Mouse (Mus musculus) kidney, postnatal 4 days (tissue): Measurements from ENCODE around the gene Card10.
A peak's percentile ranks its signal among the peaks of the same experiment; 100 is the strongest.

ENCODE experiments used
- DNase-seq, 2 experiments: peaks; one replicate each; pipeline ENCODE4 v3.0.0; 2021; ENCODE audit warnings: mixed read lengths in 2 of 2

Card10 gene

DNA sequence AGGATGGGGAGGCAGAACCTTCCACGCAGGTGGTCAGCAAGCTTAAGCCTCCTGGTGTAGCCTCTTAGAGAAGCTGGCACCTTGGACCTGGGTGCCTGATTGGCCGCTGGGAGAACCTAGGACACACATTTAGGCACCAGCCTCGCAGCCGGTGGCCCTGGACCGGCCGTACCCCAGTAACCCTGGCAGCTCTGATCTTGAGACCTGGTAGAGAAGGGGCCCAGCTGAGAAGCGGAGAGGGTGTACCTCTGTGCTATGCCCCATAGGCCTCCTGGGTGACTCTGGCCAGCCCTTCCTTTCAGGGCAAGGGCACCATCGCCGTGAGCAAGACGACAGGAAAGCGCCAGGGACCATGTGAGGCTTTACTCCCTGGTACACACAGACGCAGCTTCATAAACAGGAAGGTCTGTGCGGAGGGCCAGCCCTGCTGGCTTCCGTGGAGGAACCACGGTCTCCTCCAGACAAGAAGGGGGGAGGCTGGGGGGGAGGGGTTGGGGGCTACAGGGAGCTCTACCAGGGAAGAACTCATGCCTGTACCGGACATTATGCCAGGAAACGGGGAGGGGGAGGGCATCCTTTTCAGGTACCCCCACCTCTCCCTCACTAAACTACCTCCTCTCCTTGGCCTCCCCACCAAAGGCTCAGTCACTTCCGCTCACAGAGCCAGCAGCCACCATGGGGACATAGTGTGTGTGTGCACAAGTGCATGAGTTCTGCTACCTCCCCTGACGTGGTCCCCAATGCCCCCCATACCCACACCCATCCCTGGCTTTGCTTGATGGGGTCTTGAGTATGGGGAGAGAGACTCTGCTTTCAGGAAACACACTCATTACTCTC lies 31.1 kb downstream of the Card10 start:
- peak; percentile 47 to 60 for DNase-seq

DNA sequence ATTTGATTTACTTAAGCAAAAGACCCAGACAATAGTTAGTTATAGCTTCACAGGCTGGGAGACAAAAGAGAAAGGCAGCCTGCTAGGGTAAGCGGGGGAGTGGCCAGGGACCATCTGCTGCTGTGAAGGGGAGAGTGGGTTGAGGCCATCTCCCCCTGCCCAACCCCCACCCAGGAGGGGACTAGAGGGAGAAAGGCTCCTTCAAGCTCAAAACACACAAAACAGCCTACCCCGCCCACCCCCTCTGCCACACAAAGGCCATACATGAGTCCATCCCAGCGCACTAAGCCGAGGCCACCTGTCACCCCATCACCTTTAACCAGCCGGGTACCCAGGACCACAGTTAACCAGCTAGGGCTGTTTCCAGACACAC lies 31.9 kb downstream of the Card10 start:
- DNase-seq, result peak in 1 of 2 experiments; percentile 45

DNA sequence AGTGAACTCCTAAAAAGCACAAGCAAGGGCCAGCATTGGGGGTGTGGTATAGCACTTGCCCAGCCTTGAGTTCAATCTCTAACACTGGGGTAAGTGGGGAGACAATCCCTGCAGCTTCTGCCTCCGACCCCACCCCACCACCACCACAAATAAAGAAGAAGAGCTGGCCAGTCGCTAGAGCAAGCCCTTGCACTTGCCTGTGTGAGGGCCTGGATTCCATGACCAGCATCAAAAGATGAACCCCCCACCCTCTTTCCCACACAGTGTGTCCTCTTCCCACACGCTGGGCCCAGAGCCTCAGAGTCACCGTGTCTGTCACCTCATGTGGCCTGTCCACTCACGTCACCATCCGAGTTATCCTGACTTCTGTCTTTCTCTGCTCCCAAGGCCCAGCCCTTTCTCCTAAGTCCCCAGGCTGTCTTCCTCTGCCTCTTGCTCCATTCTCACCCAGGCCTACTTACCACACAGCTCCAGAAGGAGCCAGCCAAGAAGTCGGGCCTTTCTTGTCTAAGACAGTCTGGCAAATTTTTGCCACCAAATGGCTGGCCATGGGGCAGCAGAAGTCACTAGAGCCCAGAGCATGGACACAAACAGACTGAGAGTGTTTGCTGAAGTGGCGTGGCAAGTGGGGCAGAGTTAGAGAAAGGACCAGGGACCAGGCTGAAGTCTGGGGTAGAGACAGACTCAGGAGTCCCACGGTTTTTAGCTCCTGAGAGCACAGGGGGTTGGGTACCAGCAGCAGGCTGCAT lies 32.4 kb downstream of the Card10 start:
- no peak for DNase-seq

DNA sequence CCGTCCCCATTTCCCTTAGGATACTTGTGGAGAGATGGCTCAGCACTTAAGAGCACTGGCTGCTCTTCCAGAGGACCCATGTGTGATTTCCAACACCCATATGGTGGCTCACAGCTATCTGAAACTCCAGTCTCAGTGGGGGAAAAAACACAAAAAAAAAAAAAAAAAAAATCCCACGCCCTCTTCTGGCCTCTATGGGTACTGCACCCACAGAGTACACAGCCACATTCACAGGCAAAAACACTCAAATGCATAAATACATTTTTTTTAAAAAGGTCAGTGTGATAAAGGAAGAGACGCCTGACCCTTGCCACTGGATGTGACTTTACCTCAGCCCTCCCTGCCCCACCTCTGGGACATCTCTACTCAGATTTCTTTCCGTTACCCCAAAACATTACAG lies 33.8 kb downstream of the Card10 start:
- DNase-seq, result no peak

DNA sequence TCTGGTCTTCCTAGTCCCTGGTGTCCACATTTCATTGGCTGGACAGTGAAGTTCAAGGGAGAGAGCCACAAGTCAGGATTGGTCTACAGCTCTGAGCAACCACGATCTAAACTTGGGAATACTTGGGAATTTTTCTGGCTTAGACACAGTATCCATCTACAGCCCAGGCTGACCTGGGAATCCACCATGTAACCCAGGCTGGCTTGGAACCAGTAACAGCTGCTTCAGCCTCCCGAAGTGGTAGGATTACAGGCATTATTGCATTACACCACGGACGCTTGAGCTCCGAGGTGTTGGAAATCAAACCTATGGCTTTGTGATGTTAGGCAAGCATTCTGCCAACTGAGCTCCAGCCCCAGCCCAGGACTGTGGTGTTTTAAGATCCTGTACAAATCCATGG lies 39.1 kb downstream of the Card10 start:
- no peak for DNase-seq

DNA sequence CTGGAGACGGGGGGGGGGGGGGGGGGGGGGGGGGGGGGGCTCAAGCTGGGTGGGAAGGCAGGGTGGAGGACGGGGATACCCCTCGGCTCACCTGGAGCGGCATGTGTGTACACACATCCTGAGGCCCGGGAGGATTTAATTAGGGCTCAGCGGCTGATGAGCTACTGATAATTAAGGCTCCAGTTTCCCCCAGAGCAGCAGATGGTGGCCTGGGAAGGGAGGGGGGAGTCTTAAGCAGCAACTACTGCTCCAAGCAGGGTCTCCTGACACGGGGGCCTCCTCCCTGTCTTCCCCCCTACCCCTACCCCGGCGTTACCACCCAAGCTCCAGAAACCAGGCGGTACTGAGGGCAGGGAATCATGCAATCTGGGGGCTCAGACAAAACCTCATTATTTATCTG lies 39.6 kb downstream of the Card10 start:
- DNase-seq, result no peak

DNA sequence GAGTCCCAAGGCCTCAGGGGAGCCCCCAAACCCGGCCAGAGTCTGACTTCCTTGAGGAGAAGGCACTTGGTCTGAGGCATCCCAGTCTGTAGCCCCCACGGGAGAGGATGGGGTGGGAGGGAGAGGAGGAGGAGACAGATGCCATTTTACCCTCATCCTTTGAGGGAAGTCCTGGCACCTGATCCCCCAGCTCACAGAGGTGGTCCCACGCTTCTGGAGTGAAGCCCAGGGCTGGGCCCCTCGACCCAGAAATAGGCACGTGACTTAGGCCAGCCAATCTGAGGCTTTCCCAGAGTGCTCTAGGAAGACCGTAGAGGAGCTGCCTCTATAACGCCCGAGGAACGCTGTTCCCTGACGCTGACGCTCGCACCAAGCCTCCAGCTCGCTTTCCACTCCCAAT lies 41.7 kb downstream of the Card10 start:
- DNase-seq, result no peak

DNA sequence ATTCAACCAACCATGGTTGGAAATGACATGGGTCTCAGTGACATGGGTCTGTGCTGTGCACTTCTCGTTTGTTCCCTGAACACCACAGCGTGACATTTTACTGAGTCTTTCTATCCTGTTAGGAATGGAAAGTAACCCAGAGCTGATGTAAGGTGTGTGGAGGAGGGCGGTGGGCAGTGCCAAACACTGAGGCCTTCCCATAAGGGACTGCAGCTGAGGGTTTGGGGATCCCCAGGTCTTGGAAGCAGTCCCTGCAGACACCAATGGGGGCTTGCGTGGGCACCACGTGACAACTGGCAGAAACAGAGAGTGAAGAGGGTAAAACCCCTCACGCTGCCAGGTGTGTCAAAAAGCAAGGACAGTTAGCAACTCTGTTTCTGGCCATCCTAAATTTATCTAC lies 44.7 kb downstream of the Card10 start:
- no peak for DNase-seq

DNA sequence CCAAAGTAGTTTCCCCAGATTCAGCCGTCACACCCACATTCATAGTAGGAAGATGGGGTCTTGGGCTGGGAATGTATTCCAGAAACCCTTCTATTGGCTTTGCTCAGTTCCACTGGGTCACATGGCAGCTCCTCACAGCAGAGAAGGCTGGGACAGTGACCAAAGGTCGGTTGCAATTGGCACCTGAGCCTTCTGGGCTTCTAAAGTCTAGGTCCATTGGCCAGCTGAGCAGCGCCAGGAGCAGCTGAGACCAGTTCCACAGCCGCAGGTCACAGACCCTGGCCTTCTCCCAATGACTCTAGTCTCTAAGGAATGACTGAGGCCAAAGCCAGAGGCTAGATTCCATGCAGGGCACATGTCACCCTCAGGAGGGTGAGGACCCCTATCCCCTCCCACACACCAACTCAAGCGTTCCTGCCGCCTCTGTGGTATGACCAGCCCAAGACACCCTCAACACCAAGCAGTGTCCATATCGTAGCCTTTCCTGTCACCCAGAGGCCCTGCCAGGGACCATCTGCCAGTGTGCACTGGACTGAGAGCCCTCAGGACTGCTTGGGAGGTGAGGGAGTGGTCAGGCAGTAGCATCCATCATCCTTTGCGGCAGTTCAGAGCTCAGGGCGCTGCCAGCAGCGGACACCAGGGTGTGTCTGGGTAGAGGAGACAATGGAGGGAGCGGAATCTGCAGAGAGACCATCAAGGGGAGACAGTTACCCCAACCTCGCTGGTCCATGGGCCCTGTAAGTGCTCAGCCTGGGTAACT lies 46.7 kb downstream of the Card10 start:
- DNase-seq, result no peak

DNA sequence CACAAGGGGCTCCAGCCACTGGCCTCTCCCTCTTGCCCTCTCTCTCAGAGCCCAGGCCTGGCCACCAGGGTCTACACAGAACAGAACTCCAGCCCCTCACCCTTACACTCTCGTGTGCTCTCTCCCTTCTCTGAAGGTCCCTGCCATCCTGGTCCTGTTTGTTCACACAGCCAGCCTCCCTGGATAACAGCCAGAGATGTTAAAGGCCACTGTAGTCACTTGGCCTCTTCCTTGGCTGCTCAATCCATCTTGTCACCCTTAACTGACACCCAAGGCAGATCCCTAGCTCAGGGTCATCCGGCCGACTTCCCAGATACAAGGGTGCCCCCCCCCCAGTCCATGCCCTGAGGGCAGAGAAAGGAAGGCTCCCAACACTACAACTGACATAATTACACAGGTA lies 47.6 kb downstream of the Card10 start:
- no peak for DNase-seq

DNA sequence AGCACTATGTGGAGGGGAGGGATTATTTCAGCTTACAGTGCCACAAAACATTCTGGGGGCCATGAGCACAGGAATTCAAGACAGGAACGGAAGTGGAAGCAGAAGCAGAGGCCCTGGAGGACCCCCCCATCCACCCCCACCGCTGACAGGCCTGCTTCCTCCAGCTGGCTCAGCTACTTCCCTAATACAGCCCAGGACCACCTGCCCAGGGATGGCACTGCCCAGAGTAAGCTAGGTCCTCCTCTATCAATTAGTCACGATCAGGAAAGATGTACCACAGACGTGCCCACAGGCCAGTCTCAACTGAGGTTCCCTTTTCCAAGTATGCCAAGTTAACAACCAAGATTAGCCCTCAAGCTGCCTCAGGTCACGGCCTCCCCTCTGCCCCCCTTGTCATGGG lies 48.7 kb downstream of the Card10 start:
- DNase-seq, result no peak

DNA sequence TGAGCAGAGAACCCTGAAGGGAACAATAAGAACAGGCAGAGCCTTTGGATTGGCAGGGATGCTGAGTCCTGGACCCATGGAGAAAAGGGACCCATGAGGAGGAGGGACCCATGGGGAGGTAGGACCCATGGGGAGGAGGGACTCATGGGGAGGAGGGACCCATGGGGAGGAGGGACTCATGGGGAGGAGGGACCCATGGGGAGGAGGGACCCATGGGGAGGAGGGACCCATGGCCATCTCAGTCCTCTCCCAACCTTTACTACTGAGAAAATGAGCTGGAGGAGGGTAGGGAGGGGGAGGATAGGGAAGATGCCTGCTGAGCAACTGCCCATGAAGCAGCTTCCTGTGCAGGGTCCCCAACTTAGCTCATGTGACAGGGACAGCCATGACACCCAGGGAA lies 49.9 kb downstream of the Card10 start:
- no peak for DNase-seq

DNA sequence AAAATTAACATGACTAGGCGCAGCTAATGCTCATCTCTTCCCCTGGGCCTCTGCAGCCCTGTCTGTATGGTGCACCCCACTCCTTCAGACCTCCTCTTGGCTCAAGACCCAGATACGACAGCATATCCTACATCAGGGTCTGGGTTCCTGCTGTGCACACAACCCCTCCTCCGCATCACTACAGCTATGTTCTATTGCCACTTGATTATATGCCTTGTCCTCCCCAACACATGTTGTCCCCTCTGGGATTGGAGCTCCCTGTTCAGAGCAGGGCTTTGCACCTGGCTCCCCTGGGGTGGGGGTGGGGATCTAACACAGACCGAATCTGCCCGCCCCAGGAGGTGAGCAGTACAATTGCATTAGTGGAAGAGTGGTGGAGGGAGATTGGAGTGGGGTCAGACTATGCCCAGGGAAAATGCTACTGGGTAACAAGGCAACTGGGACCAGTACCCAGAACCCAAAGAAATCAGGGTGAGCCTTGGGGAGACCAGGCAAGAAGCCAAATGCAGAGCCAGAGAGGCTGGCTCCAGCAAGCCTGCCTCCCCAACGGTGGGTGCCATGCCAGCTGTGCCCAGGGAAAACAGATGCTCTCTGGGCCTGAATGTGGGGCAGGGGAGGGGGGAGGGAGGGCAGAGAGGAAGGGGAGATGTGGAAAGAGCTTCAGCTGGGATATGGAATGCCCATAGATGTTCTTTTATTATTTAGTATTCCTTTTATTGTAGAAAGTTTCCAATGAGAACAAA lies 52.1 kb downstream of the Card10 start:
- DNase-seq, result no peak

DNA sequence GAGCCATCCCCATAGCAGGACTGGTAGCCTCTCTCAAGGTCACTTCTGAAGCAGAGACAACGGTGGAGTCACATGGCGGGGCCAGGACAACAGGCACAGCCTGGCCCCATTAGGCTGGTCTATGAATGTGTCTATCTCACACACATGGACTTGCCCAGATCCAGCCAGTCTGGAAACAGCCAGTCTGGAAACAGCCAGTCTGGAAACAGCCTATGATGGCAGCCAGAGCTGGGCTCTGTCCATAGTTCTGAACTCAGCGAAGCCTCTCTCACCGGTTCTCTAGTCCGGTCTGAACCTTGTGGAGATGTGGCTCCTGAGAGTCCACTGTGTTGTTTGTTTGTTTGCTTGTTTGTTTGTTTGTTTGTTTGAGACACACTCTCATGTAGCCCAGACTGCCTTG lies 53.0 kb downstream of the Card10 start:
- DNase-seq, result peak; percentile 73 to 77

DNA sequence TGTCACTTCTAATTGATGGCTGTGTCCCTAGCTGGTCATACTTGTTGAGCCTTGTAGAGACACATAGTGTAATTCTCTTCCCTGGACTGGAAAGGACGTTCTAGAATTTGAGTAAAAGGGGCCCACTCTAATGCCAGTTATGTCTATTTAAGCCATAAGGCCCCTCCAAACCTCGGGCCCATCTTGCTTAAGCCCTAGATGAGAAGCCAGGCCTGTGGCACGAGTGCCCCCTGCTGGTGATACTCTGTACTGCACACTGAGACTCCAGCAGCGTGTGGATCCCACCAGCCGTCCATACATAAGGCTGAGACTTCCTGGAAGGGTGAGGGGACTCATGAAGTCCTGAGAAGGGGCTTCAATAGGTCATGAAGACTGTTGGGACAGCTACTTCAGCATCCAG lies 58.6 kb downstream of the Card10 start:
- peak; percentile 85 to 87 for DNase-seq

DNA sequence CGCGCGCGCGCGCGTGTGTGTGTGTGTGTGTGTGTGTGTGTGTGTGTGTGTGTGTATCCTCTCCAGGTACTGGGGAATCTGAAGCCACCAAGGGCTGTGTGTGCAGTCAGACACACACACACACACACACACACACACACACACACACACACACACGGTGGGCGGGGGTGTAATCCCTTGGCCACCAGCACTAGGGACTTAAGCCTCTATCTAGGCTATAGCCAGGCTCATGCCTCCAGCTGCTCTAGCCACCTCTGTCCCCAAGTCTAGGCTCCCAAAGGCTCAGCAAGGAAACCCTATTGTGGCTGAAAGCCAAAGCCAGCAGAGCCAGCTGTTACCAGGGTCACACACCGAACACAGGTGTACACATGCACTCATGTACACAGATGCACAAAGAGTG lies 60.0 kb downstream of the Card10 start:
- DNase-seq, result no peak

DNA sequence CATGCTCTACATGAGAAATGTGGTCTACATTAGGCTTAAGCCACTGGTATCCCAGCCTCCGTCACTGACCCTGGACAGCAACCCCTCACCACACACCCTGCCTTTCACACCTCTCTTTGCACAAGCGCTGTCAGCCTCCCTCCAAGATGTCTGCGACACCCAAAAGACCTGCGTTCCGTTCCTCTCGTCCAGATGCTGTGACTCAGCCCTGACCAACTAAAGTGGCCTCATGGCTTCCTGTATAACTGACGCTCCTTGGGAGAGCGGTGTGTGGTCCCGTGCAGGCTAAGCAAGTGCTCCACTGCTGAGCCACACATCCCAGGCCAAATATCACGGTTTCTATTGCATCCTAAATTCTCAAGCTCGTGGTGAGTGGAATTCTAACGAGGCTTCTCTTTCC lies 62.2 kb downstream of the Card10 start:
- no peak for DNase-seq

DNA sequence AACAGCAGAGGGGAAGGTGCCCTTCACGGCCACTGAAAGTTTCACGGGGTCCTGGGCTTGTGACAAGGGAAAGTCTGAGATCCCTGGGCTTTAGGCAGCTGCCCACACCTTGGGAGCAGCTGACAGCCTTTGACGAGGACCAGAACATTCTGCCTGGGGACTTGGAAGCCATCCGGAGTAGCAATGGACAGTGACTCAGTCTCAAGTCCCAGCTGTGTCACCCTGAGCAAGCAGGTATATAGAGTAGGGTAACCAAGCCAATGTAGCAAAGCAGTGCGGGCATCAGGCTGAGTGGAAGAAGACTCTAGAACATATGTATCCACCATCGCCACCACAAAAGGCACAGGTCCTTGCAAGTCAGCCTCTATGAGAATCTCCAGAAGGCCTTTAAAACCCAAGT lies 65.7 kb downstream of the Card10 start:
- no peak for DNase-seq

DNA sequence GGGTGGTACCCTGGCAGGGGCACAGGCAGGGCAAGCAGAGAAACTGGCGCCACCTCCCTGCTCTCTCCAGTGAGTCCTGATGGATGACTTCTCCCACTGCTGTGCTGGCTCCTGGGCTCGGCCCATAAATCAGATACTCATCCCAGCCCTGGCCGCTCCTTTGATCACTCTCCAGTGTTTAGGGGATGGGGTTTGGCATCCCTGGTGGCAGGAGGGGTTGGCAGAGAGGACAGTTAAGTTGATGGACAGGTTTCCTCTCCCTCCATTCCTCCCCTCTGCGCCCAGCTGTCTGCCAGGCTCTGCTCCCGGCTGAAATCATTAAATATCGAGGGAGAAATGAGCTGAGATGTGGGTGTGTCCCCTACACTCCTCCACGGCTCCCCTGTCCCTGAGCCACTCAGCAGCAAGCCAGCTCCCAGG lies 66.2 kb downstream of the Card10 start:
- peak; percentile 30 to 54 for DNase-seq

DNA sequence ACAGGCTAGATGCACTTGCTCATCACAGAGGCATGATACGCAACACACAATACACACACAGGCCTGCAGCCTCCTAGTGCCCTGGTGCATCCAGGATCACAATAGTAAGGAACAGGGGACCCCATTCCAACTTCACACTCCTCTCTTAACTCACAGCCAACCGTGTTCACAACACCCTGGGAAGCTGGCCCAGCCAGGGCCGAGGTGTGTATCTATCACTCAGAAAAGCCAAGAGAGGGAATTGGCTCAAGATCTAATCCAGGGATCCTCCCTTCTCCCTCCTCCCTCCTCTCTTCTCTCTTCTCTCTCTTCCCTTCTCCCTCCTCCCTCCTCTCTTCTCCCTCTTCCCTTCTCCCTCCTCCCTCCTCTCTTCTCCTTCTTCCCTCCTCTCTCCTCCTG lies 66.7 kb downstream of the Card10 start:
- no peak for DNase-seq

DNA sequence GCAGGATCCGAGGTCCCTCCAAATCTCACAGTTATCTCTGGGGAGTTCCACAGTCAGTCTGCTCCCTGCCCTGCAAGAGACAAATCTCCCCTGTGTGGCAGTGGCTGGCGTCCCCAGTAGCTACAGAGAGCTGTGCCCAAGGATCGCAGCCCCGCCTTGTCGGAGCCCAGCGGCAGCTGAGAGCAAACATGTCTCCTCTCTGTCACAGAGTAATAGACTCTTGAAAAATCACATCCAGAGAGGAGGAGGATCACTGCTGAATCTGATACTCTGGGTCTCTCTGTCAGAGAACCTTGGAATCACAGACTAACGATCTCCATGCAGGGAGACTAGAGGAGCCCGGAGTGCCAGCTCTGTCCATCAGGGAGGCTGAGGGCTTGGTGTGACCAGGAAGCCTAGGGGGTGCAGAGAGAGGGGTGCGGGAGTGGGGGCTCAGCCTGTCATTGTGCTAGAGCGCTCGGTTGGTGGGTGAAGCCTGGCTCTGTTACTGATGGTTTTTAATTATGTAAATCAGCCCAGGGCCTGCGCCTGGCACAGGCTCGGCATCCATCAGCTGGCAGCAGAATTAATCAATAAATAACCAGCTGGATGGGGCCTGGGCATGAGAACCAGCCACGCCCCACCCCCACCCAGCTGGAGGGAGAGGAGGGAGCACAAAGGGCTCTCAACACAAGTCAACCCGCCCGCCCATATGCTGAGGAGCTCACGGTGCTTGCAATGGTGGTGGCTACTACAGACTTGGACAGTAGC lies 67.2 kb downstream of the Card10 start:
- peak; percentile 69 to 76 for DNase-seq

DNA sequence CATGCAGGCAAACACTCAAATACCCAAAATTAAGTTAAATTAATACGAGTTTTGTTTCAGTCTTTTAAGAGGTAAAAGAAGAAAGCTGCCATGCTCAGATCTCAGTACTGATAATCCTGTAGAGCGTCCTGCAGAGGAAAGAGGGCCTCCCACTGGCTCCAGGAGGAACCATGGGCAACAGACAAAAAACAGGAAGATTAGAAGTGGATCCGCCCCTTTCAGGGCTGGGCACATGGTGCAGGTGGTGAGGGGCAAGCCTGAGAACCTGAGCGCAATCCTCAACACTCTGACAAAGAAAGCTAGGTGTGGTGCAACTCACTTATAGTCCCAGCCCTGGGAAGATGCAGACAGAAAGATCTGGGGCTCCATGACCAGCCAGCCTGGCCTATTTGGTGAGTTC lies 71.0 kb downstream of the Card10 start:
- DNase-seq, result no peak
